Mouse (Mus musculus) thymus, adult 2 months (tissue): ENCODE measurements around the gene Naa20.

ENCODE experiments used
- CTCF ChIP-seq: fragments of 200-500 bp; IDR thresholded peaks from 2 replicates; pipeline ENCODE4 v1.5.1; 2012; ENCODE audit warnings: mild to moderate bottlenecking, control low read depth, low read length, moderate library complexity, borderline replicate concordance; ENCODE audit not compliant: control insufficient read depth, poor library complexity, insufficient read depth; ENCODE audit errors: extremely low read depth
- POLR2A ChIP-seq: fragments of 200-500 bp; IDR thresholded peaks from 2 replicates; pipeline ENCODE4 v1.6.1; 2012; ENCODE audit warnings: mild to moderate bottlenecking, low read length, control low read depth, moderate library complexity; ENCODE audit not compliant: control insufficient read depth, poor library complexity, insufficient read depth; ENCODE audit errors: extremely low read depth

GRCm38 (mm10) chr2:145958551-145958950 lies 56.7 kb downstream of the Naa20 start:
- TF ChIP-seq POLR2A (no peak), CTCF (no peak)
